Mouse (Mus musculus) limb, embryonic 14.5 days (tissue): ENCODE measurements around the gene Eif2ak4. TPM values are rescaled to one million over a fixed set of nuclear protein-coding genes. Genes with fewer than 3 reads are reported as not detected.
A peak's percentile ranks its signal among the peaks of the same experiment; 100 is the strongest.

Source experiments
- ATAC-seq: fragments of 200-750 bp; cut with Nextera tagmentation; 2 replicates; pipeline ENCODE4 v1.8.0; 2017; ENCODE audit warnings: low read depth, moderate number of reproducible peaks, moderate TSS enrichment; ENCODE audit not compliant: low FRiP score
- DNase-seq: peaks from one replicate; pipeline ENCODE4 v3.0.0-alpha.2; 2015; ENCODE audit warnings: low spot score
- H3K27ac ChIP-seq: fragments of 300-500 bp; sonication (generic); replicated peaks from 2 replicates; pipeline ENCODE4 v1.5.1; 2014; ENCODE audit warnings: low read depth, mild to moderate bottlenecking, low read length, moderate library complexity, mixed read lengths
- H3K27me3 ChIP-seq: fragments of 300-500 bp; sonication (generic); 2 replicates; pipeline ENCODE4 v1.6.1; 2014; ENCODE audit warnings: low read length, mixed read lengths; ENCODE audit not compliant: control insufficient read depth, insufficient read depth
- H3K36me3 ChIP-seq: fragments of 300-500 bp; sonication (generic); 2 replicates; pipeline ENCODE4 v1.6.1; 2014; ENCODE audit warnings: mild to moderate bottlenecking, low read length, moderate library complexity, mixed read lengths; ENCODE audit not compliant: control insufficient read depth, insufficient read depth
- H3K4me1 ChIP-seq: fragments of 300-500 bp; sonication (generic); 2 replicates; pipeline ENCODE4 v1.6.1; 2014; ENCODE audit warnings: antibody characterized with exemption, low read length, mixed read lengths; ENCODE audit not compliant: control insufficient read depth, insufficient read depth
- H3K4me2 ChIP-seq: fragments of 300-500 bp; sonication (generic); replicated peaks from 2 replicates; pipeline ENCODE4 v1.6.1; 2014; ENCODE audit warnings: low read depth, mild to moderate bottlenecking, low read length, moderate library complexity; ENCODE audit not compliant: severe bottlenecking
- H3K4me3 ChIP-seq: fragments of 300-500 bp; sonication (generic); replicated peaks from 2 replicates; pipeline ENCODE4 v1.5.1; 2014; ENCODE audit warnings: low read length
- H3K9ac ChIP-seq: fragments of 300-500 bp; sonication (generic); 2 replicates; pipeline ENCODE4 v1.6.1; 2014; ENCODE audit warnings: mild to moderate bottlenecking, low read depth, low read length, moderate library complexity; ENCODE audit not compliant: severe bottlenecking
- H3K9me3 ChIP-seq: fragments of 300-500 bp; sonication (generic); 2 replicates; pipeline ENCODE4 v1.6.1; 2016; ENCODE audit warnings: low read length; ENCODE audit not compliant: control insufficient read depth
- POLR2A ChIP-seq: fragments of 200-500 bp; IDR thresholded peaks from 2 replicates; pipeline ENCODE4 v1.8.0; 2012; ENCODE audit warnings: inconsistent platforms, mild to moderate bottlenecking, moderate library complexity, borderline replicate concordance; ENCODE audit not compliant: insufficient read depth, insufficient read length; ENCODE audit errors: extremely low read depth
- WGBS: fragments of 180-500 bp; shearing (Covaris S2); extraction: QIAGEN DNeasy Blood & Tissue Kit; methylation state at CpG from one replicate; pipeline ENCODE4 v1.1.7; 2014; 5-methylcytosine and 5-hydroxymethylcytosine counted together
- polyA plus RNA-seq, 2 experiments: library from polyadenylated mRNA; depleted of rRNA in 1 of 2; stranded (reverse) in 1 of 2; unstranded in 1 of 2; fragments of >200 nt; fragmentation: Nextera tagmentation in 1 of 2; extraction: Ambion mirVana in 1 of 2; gene quantifications; 2 replicates each; pipeline versions ENCODE4 v1.2.1 to v1.2.3; 2012 to 2014

Eif2ak4 gene
- polyA plus RNA-seq, 2 experiments, result 12.7 to 24.1 TPM

- H3K4me1 ChIP-seq, result no peaks in the 10 kb centered on the region
- no peak overlapping the region for H3K27ac ChIP-seq
- H3K27me3 ChIP-seq, result no peaks in the 10 kb centered on the region
- DNase-seq (no peak), ATAC-seq (no peak)
- H3K4me3 ChIP-seq, result no peak overlapping the region
- H3K9me3 ChIP-seq, result no peaks in the 10 kb centered on the region
- no peak overlapping the region for H3K9ac ChIP-seq
- WGBS, result 82% methylated on average over 9 of the region's 9 CpGs
- H3K36me3 ChIP-seq, result no peaks in the 10 kb centered on the region
- H3K4me2 ChIP-seq, result no peak overlapping the region
- TF ChIP-seq POLR2A, result no peak
These were observed 96.0 kb downstream of the Eif2ak4 start for GRCm38 (mm10) chr2:118484386-118484898.

- peaks cover 5% of the 10 kb centered on the region; the same call in 1 of the 2 replicates for H3K4me1 ChIP-seq
- WGBS, result 74% methylated on average over 3 of the region's 3 CpGs
- no peaks in the 10 kb centered on the region for H3K27me3 ChIP-seq
- ATAC-seq (no peak), DNase-seq (no peak)
- no peaks in the 10 kb centered on the region for H3K36me3 ChIP-seq
- no peak overlapping the region for H3K4me2 ChIP-seq
- no peak overlapping the region for H3K27ac ChIP-seq
- H3K9ac ChIP-seq, result no peak overlapping the region
- no peak overlapping the region for H3K4me3 ChIP-seq
- TF ChIP-seq POLR2A, result no peak
- no peaks in the 10 kb centered on the region for H3K9me3 ChIP-seq
These were observed 97.0 kb downstream of the Eif2ak4 start for GRCm38 (mm10) chr2:118485415-118485814.

GRCm38 (mm10) chr2:118486933-118487332 is 98.5 kb downstream of the Eif2ak4 start:
- ATAC-seq, result no peak; the same call in 1 of the 2 replicates
- no peak for TF ChIP-seq POLR2A
- no peak overlapping the region for H3K27ac ChIP-seq

GRCm38 (mm10) chr2:118487806-118488205 is 99.4 kb downstream of the Eif2ak4 start:
- DNase-seq (no peak), ATAC-seq (no peak)
- H3K4me3 ChIP-seq, result no peak overlapping the region
- no peak overlapping the region for H3K4me2 ChIP-seq
- no peak overlapping the region for H3K9ac ChIP-seq
- TF ChIP-seq POLR2A, result no peak
- WGBS, result 72% methylated on average over 3 of the region's 3 CpGs
- H3K4me1 ChIP-seq, result peaks cover 15% of the 10 kb centered on the region
- no peak overlapping the region for H3K27ac ChIP-seq
- no peaks in the 10 kb centered on the region for H3K9me3 ChIP-seq
- H3K36me3 ChIP-seq, result no peaks in the 10 kb centered on the region
- H3K27me3 ChIP-seq, result no peaks in the 10 kb centered on the region

More at GRCm38 (mm10) chr2:118486933-118487332, 98.5 kb downstream of the Eif2ak4 start:
- Histone ChIP-seq H3K9ac (no peak overlapping the region), H3K4me2 (no peak overlapping the region), H3K27me3 (no peaks in the 10 kb centered on the region), H3K4me3 (no peak overlapping the region), H3K4me1 (peaks cover 13% of the 10 kb centered on the region), H3K36me3 (no peaks in the 10 kb centered on the region), H3K9me3 (no peaks in the 10 kb centered on the region)
- 14% methylated on average over 12 of the region's 12 CpGs for WGBS
- peak; percentile 44 for DNase-seq

GRCm38 (mm10) chr2:118490241-118491091 is 102.0 kb downstream of the Eif2ak4 start:
- Histone ChIP-seq H3K4me2 (no peak overlapping the region), H3K9ac (peak overlapping the region; percentile 5; the same call in 1 of the 2 replicates), H3K9me3 (no peaks in the 10 kb centered on the region), H3K36me3 (no peaks in the 10 kb centered on the region), H3K4me1 (peaks cover 15% of the 10 kb centered on the region), H3K27me3 (no peaks in the 10 kb centered on the region), H3K27ac (no peak overlapping the region), H3K4me3 (no peak overlapping the region)
- TF ChIP-seq POLR2A, result no peak
- WGBS, result 35% methylated on average over 12 of the region's 12 CpGs
- DNase-seq (peak; percentile 40), ATAC-seq (no peak)
